Mouse (Mus musculus) lung, adult 18-20 months (tissue): Measurements from ENCODE around the gene Gk5.
"Not testable (repeated sequence)": the region's sequence is repeated elsewhere in the genome, so short reads cannot be mapped to it uniquely, and the experiment has no call there.

Experiments used
- DNase-seq, 2 experiments: peaks; one replicate each; pipeline ENCODE4 v3.0.0; 2022; ENCODE audit warnings: mixed read lengths in 2 of 2

Gk5 gene

DNA sequence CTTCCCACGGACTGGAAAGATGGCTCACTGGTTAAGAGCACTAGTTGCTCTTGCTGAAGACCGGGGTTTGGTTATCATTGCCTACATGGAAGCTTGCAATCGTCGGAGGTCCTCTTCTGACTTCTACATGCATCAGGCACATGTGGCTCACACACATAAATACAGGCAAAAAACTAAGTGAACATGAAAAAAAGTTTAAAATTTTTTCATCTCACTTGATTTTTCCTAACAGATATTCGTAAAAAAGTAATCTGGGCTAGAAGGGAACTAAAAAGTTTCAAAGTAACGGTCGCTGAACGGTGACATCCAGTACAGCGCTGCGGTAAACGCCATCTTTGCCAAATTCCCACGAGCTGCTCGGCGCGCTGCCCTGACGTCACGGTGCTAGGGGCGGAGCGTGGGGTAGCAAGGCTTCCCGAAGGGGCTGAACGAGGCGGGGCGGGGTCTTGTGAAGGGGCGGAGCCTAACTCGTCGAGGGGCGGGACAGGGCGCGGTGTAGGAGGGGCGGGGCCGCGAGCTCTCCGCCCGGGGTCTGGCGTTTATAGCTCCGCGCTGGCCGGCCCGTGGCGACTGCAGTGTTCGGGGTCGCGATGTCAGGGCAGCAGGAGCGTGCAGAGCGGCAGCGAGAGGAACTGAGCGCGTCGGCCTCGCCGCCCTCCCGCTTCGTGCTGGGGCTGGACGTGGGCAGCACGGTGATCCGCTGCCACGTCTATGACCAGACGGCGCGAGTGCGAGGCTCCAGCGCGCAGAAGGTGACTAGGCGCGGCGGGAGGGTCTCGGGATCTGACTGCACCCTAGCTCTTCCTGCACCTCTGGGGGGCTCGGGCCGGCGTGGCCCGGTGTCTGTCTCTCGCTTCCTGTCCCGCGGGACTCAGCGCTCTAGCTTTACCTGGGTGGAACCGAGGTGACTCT lies at the start of gene Gk5:
Gk5 (plus strand) TSS at position 502 of the 912 bp plus-strand sequence.
- peak; percentile 96 to 97 for DNase-seq

- DNase-seq: peak; percentile 8 to 28
Measured at GRCm38 (mm10) chr9:96078752-96079315, 40.3 kb upstream of the Gk5 start.

DNA sequence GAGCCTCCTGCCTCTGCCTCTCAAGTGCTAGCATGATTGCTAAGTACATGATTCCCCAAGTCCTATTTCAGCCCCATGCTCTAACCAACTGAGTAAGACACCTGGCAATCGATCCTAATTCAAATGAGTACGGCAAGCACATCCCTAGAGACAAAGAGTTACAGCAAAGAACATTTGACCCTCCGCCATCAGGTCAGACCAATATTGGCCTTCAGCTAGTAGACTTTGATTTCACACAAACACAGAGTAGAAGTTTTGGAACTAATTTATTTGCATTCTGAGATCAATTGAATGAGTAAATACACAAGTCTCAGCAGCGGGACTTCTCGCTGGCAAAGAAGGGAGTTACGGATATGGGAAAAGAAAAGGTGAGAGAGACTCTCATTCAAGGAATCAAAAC lies 33.9 kb upstream of the Gk5 start:
- DNase-seq: no peak

DNA sequence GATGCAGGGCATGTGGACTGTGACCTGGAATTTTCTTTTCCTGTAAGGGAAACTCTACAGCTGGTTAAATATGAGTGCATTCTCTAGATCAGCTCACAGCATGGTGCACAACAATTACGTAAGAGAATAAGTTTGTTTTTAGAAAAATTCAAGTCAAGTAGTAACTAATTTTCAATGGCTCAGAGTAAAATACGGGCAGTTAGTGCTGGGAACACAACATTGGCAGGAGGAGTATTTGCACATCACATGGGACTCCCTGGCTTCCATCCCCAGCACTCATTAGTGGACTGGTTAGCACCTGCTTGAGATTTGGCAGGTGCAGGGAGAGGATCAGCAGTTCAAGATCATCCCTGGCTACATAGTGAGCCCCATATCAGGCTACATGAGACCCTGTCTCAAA lies 31.5 kb upstream of the Gk5 start:
- no peak for DNase-seq

- not testable (repeated sequence) for DNase-seq
Measured at GRCm38 (mm10) chr9:96088456-96088855, 30.7 kb upstream of the Gk5 start.

GRCm38 (mm10) chr9:96092637-96093036 lies 26.5 kb upstream of the Gk5 start:
- DNase-seq: not testable (repeated sequence)

DNA sequence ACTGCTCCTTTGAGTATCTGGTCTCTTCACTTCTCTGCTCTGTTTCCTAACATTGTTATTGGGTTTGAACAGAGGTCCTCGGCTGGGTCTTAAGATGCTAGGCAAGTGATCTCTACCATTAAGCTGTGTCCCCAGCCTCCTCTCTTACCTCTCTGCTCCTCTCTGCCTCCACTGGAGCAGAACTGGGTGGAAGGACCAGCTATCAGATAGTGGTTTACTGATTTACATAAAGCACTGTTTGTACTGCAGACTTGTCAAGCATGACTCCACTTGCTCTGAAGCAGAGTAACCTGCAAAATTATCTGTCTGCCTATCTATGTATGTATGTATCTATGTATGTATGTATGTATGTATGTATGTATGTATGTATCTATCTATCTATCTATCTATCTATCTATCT lies 25.9 kb upstream of the Gk5 start:
- DNase-seq: no peak

GRCm38 (mm10) chr9:96094341-96094740 lies 24.8 kb upstream of the Gk5 start:
- DNase-seq: no peak

DNA sequence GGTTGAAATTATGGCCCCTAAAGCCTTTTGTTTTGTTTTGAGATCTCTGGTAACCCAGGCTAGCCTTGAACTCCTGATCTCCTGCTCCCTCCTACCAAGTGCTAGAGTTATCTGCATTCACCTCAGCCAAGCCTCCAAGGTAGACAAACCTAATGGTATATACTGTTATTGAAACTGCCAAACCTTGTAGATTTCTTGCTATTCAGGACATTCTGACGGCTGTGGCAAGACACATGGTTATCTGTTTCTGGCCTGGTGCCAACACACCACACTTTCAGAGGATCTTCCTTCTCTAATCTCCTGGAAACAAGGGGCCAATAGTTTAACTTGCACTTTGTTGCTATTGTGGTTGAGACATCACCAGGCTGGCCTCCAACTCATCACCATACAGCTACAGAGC lies 24.0 kb upstream of the Gk5 start:
- DNase-seq: no peak

GRCm38 (mm10) chr9:96102846-96103245 lies 16.3 kb upstream of the Gk5 start:
- DNase-seq: no peak

DNA sequence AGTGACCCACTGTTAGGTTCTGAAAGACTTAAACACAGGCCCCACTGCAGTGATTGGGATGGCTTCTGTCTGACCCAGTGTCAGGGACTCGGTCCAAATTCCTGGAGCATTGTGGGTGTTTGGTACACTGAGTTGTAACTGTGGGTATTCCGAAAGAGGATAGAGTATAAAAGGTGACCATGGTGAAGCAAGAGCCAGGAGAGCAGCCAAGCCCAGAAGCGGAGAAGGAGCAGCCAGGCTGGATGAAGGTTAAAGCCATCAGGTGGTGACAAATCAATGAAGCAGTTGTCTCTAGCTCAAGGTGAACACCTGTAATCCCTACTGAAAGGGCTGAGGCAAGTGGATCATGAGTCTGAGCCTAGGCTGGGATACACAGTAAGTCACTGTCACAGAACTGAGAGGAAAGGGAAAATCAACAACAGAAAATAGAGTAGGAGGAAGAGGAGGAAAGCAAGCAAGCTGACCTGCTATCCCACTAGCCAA lies 6.2 kb upstream of the Gk5 start:
- DNase-seq: no peak

DNA sequence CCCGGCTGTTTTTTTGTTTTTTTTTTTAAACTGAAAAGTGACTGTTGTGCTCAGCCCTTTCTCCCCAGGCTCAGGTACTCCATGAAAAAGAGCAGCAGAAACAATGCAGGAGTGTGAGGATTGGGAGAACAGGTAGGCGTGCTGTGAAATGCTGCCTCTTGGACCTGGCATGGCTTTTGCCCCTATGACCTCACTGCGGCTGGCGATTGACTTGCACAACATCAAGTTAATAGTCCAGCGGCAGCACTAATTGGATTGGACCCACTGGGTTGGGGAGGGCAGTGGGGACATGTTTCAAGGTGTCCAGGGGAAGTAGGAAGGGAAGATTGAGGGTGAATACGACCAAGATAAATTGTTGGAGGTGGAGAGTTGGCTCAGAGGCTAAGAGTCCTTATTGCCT lies 2.4 kb upstream of the Gk5 start:
- DNase-seq: no peak

- DNase-seq: no peak
Measured at GRCm38 (mm10) chr9:96118216-96118615, 946 bp upstream of the Gk5 start.

GRCm38 (mm10) chr9:96127972-96128371 lies 8.8 kb downstream of the Gk5 start:
- no peak for DNase-seq

DNA sequence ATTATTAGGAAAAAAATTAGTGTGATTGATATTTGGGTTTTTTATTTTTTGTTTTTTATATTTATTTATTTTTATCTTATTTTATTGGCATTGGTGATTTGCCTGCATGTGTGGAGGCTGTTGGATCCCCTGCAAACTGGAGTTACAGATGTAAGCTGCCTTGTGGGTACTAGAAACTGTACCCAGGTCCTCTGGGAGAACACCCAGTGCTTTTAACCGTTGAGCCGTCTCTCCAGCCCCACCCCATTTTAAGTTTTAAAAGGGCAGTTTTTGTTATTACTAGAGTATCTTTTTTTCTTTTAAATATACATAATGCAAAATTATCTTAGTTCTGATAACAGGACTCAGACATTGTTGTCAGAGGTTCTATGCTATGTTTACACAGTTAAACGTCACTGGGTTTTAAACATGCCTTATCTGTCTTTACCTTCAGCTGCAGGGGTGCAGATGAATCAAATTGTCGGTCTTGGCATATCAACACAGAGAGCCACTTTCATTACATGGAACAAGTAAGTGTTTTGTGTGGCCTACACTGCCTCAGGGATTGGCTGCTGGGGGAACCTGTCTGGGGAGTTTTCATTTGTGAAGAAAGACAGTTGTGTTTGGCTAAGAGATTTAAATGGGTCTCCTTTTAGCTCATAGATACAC lies 13.9 kb downstream of the Gk5 start:
- no peak for DNase-seq

DNA sequence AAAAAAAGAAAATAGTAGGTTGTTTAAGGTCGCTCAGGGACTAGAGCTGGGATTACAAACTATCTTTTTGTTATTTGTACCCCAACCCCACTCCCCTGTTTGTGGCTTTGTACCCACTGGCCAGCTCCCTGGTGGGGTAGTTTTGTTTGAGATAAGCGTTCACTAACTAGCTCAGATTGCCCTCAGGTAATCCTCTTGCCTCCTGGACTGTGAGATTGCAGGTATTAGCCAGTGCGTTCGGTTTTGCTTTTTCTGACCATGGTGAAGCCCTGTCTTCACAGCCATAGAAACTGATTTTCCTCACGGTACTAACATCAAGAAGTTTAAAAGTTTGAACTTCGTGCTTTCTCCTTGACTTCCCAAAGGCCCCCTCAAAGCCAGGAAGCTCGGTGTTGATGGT lies 15.3 kb downstream of the Gk5 start:
- DNase-seq: no peak

GRCm38 (mm10) chr9:96134916-96135315 lies 15.8 kb downstream of the Gk5 start:
- DNase-seq: peak; percentile 53 to 69

DNA sequence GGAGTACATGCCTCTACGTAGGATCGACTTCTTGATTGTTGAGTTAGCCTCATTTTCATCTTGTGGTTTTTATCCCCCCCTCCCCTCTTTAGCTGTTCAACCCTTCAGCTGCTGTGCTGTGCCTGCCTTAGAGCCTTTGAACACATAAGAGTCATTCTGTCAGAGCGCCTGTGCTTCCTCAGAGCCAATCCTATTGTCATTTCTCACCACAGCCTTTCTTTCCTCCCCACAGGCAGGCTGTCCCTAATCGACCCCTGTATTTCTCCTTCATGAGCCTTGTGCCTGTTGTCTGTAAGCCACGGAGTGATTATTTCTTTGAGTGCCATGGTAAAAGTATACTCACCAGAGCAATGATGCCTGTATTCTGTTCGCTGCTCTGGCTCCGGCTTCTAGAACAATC lies 16.3 kb downstream of the Gk5 start:
- DNase-seq: no peak

- no peak for DNase-seq
Measured at GRCm38 (mm10) chr9:96138958-96139357, 19.8 kb downstream of the Gk5 start.

DNA sequence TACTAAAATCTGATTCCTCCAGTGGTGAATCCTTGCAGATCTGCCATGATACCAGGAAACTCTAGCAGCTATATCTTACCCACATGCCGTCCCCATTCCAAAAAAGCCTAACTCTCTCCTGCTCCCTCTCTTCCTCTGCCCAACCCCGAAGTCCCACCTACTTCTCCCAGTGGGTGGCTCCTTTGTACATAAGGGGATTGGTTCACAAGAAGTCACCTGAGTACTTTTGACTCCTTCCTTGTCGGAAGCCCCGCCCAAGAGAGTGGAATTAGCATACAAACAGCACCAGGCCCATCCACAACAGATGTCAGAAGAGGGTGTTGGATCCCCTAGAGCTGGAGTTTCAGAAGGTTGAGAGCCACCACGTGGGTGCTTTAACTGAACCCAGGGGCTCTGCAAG lies 20.7 kb downstream of the Gk5 start:
- DNase-seq: no peak

DNA sequence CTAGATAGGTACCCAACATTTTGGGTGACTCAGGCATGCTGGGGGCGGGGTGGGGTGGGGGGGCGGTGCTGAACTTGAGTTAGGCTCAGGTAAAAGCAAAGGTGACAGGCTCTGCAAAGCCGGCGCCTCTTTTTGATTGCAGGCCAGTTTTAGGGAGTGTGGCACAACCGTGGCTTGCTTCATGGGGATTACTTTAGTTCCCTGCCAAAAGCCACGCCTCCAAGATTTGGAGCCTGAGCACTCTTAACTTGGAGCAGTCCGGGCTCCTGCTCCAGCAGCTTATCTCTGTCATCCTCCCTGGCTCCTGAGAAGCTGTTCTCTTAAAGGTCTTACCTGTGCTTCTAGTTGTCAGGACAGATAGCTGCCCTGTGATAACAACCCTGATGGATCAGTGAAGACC lies 21.8 kb downstream of the Gk5 start:
- DNase-seq: peak; percentile 5 to 10

GRCm38 (mm10) chr9:96142499-96142898 lies 23.3 kb downstream of the Gk5 start:
- no peak for DNase-seq

- no peak for DNase-seq
Measured at GRCm38 (mm10) chr9:96143633-96144032, 24.5 kb downstream of the Gk5 start.

DNA sequence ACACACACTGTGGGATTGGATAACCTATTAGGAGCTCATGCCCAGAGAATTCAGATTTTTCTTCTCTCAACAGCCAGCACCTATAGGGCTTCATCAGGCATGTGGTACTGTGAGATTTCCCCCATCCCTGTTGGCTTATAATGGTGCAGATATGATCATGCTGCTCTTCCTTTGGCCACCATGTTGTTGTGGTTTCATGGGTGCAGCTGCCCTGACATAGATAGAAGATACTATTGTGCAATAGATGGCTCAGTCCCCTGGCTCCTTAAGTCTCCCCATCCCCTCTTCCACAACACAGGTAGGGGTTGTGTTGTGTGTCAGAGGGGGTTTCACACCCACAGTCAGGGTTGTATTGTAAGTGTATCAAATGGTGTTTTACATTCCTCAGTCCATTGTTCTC lies 25.7 kb downstream of the Gk5 start:
- no peak for DNase-seq
